Mouse (Mus musculus): ENCODE results near the gene Lrrfip1. TPM values are rescaled to one million over a fixed set of nuclear protein-coding genes. Genes with fewer than 3 reads are reported as not detected.
A peak's percentile ranks its signal among the peaks of the same experiment; 100 is the strongest.

Gene Lrrfip1
- polyA plus RNA-seq, 1 experiment from 2014 or later = 126 TPM

DNA sequence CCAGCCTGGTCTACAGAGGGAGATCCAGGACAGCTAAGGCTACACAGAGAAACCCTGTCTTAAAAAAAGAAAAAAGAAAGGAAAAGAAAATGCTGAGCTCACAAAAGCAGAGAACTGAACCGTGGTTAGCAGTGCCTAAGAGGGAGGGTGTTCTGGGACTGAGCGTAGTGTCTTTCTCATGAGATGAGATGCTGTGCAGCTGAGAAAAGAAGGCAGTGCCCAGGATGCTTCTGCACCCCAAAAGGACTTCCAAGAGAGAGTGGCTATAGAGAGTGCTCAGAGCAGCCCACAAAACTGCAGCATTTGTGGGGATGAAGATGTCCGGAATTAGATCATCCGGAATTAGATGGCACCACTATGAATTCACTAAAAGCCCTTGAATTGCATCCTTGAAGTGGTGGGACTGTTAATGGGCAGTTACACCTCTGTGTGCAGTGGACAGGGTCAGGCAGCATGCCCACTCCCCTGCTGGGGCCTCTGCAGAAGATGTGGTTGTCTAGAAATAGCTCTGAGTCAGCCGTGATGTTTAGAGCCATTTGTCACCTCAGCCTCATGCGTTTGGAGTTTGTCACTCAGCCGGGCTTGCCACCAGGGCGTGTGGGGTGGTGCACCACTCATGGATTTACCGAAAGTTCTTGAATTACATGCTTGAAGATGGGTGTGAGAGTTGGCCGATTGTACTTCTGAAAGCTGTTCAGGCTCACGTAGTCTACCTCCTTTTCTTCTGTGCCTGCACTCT, 23.8 kb downstream of the Lrrfip1 start:
- ATAC-seq = no peak
- in situ Hi-C loops (cut with MboI; ENCODE audit: low pct_unique_long_range_greater_than_20kb) = no loop called here
- ChIA-PET POLR2A (interaction anchor here (1.5 kb wide), 1 partner anchor 24 kb away, joined by 3 read pairs; the partner anchor contains the start of gene Lrrfip1), CTCF (interaction anchor here (1.0 to 1.1 kb wide), 2 partner anchors 9 to 19 kb away, joined by 3 read pairs; no protein-coding TSS in a partner anchor)
- no peaks in the 10 kb centered on the region for H3K27me3 ChIP-seq
- no peak for TF ChIP-seq CTCF (IDR thresholded peaks at IDR 0.05)
- DNase-seq (ENCODE audit: low read depth, low spot score) = no peak

DNA sequence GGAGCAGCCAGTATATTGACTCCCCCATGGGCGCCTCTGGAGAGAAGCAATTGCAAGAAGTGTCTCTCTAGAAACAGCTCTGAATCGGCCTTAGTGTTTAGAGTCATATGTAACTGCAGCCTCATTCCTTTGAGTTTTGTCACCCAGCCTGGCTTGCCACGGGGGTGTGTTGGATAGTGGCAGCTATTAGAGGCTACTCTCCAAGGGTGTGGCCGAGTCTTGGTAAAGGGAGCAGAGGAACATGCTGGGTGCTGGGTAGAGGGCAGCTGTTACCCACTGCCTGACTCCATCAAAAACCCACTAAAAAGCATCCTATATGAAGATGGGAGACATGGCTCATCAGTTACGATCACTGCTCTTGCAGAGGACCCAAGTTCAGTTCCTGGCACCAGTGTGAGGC, 24.7 kb downstream of the Lrrfip1 start:
- TF ChIP-seq CTCF (IDR thresholded peaks at IDR 0.05) = no peak
- CTCF ChIA-PET = no interaction called here
- POLR2A ChIA-PET = no interaction called here
- ATAC-seq (peak; percentile 81), DNase-seq (ENCODE audit: low read depth, low spot score) (peak; percentile 25)
- no peaks in the 10 kb centered on the region for H3K27me3 ChIP-seq
- in situ Hi-C loops (cut with MboI; ENCODE audit: low pct_unique_long_range_greater_than_20kb) = no loop called here

DNA sequence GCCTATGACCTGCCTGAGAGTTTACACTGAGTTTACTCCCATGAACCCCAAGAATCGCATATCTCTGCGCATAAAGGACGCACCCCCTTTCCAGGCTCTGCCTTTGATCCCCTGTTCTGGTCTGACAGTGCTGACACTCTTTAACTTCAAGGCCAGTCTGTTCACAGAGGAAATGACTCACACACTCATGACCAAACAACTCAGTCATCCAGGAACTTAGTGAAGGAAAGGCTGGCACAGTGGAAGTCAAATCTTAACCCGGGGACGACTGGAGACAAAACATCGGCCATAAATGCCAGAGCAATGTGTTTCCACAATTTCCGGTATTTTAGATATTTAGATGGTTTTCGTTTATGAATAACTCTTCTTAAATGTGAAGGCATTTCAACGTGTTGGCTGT, 25.4 kb downstream of the Lrrfip1 start:
- DNase-seq (ENCODE audit: low read depth, low spot score) = peak; percentile 85
- in situ Hi-C loops (cut with MboI; ENCODE audit: low pct_unique_long_range_greater_than_20kb) = no loop called here
- CTCF ChIA-PET = interaction anchor here (1.1 to 2.9 kb wide), 4 partner anchors 9 to 50 kb away, joined by 3 to 9 read pairs (median 4); no protein-coding TSS in a partner anchor
- POLR2A ChIA-PET = no interaction called here
- no peaks in the 10 kb centered on the region for H3K27me3 ChIP-seq
- no peak for TF ChIP-seq CTCF (IDR thresholded peaks at IDR 0.05)
- peak; percentile 87 for ATAC-seq

DNA sequence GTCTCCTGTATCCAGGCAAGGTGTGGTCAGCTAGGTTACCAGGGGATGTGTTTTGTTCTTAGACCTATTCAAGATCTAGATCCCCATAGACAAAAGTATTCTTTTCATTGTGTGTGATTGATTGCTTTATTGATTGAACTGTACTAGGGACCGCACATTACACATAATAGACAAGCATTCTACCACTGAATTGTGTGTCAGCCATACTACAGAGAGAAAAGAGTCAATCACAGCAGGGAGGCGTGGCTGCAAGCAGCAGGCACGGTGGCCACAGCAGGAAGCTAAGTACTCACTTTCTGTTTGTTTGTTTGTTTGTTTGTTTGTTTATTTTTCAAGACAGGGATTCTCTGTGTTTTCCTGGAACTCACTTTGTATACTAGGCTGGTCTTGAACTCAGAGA, 25.9 kb downstream of the Lrrfip1 start:
- DNase-seq (ENCODE audit: low read depth, low spot score) (no peak), ATAC-seq (no peak)
- in situ Hi-C loops (cut with MboI; ENCODE audit: low pct_unique_long_range_greater_than_20kb) = no loop called here
- ChIA-PET POLR2A (interaction anchor here (1.0 kb wide), 2 partner anchors 9 to 27 kb away, joined by 3 read pairs; no protein-coding TSS in a partner anchor), CTCF (interaction anchor here (1.1 to 2.9 kb wide), 4 partner anchors 8 to 51 kb away, joined by 3 to 9 read pairs (median 4); no protein-coding TSS in a partner anchor)
- no peak for TF ChIP-seq CTCF (IDR thresholded peaks at IDR 0.05)
- H3K27me3 ChIP-seq = no peaks in the 10 kb centered on the region

DNA sequence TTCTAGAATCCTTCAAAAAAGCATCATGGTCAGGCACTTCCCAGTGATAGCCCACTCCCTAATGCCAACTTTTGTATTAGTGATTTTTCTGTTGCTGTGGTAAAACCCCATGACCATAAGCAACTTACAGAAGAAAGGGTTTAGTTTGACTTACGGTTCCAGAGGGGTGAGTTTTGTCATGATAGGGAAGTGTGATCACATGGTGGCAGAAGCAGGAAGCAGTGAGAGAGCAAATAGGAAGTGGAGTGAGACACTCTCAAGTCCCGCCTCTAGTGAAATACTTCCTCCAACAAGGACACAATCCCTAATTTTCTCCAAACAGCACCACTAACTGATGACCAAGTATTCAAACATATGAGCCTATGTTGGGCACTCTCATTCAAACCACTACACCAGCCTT, 28.4 kb downstream of the Lrrfip1 start:
- DNase-seq (ENCODE audit: low read depth, low spot score) (no peak), ATAC-seq (no peak)
- in situ Hi-C loops (cut with MboI; ENCODE audit: low pct_unique_long_range_greater_than_20kb) = no loop called here
- POLR2A ChIA-PET = no interaction called here
- TF ChIP-seq CTCF (IDR thresholded peaks at IDR 0.05) = no peak
- CTCF ChIA-PET = interaction anchor here (0.8 to 1.9 kb wide), 2 partner anchors 14 to 15 kb away, joined by 3 to 7 read pairs; no protein-coding TSS in a partner anchor
- no peaks in the 10 kb centered on the region for H3K27me3 ChIP-seq

DNA sequence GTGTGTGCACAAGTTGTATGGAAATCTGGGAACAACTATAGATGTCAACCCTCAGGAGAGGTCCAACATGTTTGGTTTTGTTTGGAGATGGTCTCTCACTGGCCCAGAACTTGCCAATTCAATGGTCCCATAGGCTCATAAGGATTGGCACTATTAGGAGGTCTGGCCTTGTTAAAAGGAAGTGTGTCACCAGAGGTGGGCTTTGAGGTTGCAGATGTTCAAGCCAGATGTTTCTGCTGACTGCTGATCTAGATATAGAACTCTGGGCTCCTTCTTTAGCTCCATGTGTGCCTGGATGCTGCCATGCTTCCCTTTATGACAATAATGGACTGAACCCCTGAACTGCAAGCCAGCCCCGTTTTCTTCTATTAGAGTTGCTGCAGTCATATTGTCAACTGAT, 31.8 kb downstream of the Lrrfip1 start:
- DNase-seq (ENCODE audit: low read depth, low spot score) = no peak
- no peaks in the 10 kb centered on the region for H3K27me3 ChIP-seq
- POLR2A ChIA-PET = no interaction called here
- CTCF ChIA-PET = no interaction called here
- in situ Hi-C loops (cut with MboI; ENCODE audit: low pct_unique_long_range_greater_than_20kb) = no loop called here
- TF ChIP-seq CTCF (IDR thresholded peaks at IDR 0.05) = no peak
- ATAC-seq = no peak

DNA sequence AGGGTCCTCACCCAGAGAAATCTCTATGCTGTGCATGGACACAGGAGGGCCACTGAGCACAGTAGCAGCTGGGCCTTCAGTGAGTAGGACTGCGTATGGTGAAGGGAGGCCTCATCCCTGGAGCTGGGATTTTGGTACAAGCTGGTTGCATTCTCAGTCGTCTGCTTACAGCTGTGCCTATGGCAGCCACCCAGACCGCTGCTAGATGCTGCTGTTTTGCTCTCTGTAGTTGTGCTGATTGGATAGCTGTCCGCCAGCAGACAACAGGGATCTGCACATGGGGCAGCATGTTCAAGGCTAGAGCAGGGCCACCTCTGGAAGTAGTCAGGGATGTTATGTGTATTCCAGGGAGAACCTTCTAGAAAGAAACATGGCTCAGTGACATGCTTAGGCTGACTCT, 33.0 kb downstream of the Lrrfip1 start:
- ChIA-PET POLR2A (interaction anchor here (0.6 to 0.7 kb wide), 2 partner anchors 33 to 159 kb away, joined by 3 read pairs; no protein-coding TSS in a partner anchor), CTCF (no interaction called here)
- no peak for ATAC-seq
- H3K27me3 ChIP-seq = no peaks in the 10 kb centered on the region
- in situ Hi-C loops (cut with MboI; ENCODE audit: low pct_unique_long_range_greater_than_20kb) = no loop called here
- DNase-seq (ENCODE audit: low read depth, low spot score) = no peak
- TF ChIP-seq CTCF (IDR thresholded peaks at IDR 0.05) = no peak

DNA sequence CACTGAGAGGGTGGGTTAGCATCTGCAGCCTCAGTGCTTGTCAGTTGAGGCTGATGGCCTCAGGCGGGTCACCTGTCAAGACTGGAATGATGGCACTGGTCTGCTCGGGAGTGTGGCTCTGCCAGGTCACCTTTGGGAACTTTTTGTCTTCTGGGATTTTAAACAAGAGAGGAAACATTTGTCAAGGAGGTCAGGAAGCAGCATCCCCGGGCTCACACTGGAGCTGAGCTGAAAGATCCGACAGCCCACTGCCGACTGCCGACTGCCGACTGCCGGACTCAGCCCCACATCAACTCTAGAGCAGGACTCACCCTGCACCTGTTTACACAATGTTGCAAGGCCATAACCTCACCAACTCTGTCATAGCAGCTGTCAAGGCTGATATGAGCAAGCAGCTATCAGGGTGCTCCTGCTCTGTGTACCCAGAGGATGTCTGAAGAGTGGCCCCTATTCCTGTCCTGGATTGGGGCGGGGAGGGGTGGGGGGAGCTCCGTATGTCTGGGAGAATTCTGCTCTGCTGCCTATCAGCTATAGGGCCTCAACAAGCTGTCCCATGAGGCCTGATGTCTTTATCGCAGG, 33.9 kb downstream of the Lrrfip1 start:
- no peak for ATAC-seq

DNA sequence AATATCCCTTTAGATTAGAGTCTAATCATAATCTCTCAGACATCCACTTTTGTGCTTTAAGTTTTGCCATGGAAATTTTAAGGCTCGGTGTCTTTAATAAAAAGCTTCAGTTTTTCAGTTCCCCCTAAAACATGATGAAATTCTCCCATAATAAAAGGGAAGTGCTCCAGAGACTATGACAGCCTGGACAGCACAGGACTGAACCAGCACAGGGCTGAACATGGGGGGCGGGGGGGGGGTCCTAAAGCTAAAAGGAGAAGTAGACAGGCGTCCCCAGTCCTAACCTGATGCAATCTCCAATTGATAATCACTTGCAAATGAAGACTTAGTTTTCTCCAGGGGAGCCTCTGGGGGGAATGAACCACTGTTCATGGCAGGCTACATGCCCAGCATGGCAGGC, 36.0 kb downstream of the Lrrfip1 start:
- in situ Hi-C loops (cut with MboI; ENCODE audit: low pct_unique_long_range_greater_than_20kb) = no loop called here

More for the DNA sequence above, 33.9 kb downstream of the Lrrfip1 start:
- no peaks in the 10 kb centered on the region for H3K27me3 ChIP-seq
- in situ Hi-C loops (cut with MboI; ENCODE audit: low pct_unique_long_range_greater_than_20kb) = no loop called here
- ChIA-PET POLR2A (no interaction called here), CTCF (interaction anchor here (1.4 kb wide), 1 partner anchor 8 kb away, joined by 3 read pairs; no protein-coding TSS in a partner anchor)
- TF ChIP-seq CTCF (IDR thresholded peaks at IDR 0.05) = no peak
- no peak for DNase-seq (ENCODE audit: low read depth, low spot score)

DNA sequence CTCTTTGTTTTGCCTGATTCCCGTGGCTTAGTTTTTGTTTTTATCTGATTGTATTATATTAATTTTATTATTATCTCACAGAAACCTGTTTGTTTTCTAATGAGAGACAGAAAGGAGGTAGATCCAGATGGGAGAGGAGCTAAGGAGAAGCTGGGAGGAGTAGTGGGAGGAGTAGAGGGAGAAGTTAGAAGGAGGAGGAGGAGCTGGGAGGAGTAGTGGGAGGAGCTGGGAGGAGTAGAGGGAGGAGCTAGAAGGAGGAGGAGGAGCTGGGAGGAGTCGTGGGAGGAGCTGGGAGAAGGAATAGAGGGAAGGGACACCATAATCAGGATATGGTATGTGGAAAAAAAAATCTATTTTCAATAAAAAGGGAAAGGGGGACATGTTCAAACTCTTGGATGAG, 36.7 kb downstream of the Lrrfip1 start:
- CTCF ChIA-PET = no interaction called here
- no peaks in the 10 kb centered on the region for H3K27me3 ChIP-seq
- DNase-seq (ENCODE audit: low read depth, low spot score) (no peak), ATAC-seq (no peak)
- no peak for TF ChIP-seq CTCF (IDR thresholded peaks at IDR 0.05)
- in situ Hi-C loops (cut with MboI; ENCODE audit: low pct_unique_long_range_greater_than_20kb) = no loop called here
- POLR2A ChIA-PET = no interaction called here

More for the DNA sequence above, 36.0 kb downstream of the Lrrfip1 start:
- DNase-seq (ENCODE audit: low read depth, low spot score) = no peak
- ATAC-seq = no peak
- H3K27me3 ChIP-seq = no peaks in the 10 kb centered on the region
- TF ChIP-seq CTCF (IDR thresholded peaks at IDR 0.05) = no peak
- POLR2A ChIA-PET = no interaction called here
- CTCF ChIA-PET = no interaction called here

DNA sequence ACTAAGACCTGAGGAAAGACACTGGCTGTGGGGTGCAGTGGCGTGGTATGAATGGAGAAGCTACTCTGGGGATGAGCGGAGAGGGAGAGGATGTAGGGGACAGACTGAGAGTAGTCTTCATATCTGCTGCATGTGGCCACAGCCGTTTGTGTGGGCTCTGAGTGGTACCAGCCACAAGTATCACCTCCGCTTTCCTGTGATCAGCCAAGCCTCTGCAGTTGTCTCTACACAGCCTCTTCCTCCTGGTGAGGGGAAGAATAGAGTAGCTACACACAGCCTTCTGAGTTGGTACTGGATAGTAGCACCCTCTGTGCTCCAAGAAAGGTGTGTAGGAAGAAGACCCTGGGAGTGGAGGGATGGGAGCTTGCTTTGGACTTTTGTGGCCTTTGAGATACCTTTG, 38.7 kb downstream of the Lrrfip1 start:
- no peak for TF ChIP-seq CTCF (IDR thresholded peaks at IDR 0.05)
- ATAC-seq (no peak), DNase-seq (ENCODE audit: low read depth, low spot score) (no peak)
- in situ Hi-C loops (cut with MboI; ENCODE audit: low pct_unique_long_range_greater_than_20kb) = no loop called here
- ChIA-PET POLR2A (no interaction called here), CTCF (interaction anchor here (0.9 to 2.8 kb wide), 4 partner anchors 13 to 63 kb away, joined by 3 to 12 read pairs (median 4); no protein-coding TSS in a partner anchor)
- no peaks in the 10 kb centered on the region for H3K27me3 ChIP-seq

Data from Patski (cell line).